Mouse (Mus musculus): ENCODE data around the gene Ptn. TPM values are rescaled to one million over a fixed set of nuclear protein-coding genes. Genes with fewer than 3 reads are reported as not detected.

The Ptn gene
- polyA plus RNA-seq, 1 experiment, result 0.75 TPM

DNA sequence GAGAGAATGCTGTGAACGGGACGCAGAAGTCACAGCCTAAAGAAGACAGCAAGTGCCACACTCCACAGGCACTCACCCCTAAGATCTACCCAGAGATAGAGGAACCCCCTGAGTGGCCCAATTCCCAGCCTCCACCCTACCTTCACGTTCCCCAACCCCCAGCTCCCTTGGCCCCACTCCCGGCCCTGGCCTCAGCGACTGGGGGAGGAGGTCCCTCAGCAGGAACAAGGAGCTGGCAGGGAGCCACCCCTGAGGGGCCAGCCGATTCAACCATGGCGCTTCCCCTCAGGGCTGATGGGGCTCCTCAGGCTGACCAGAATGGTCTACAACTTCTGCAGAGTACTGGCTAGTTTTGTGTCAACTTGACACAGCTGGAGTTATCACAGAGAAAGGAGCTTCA, 81.9 kb downstream of the Ptn start:
- TF ChIP-seq EP300 (IDR thresholded peaks at IDR 0.05; ENCODE audit: insufficient read depth, low read depth, low read length) (no peak), CTCF (IDR thresholded peaks at IDR 0.05; ENCODE audit: low read depth, low read length) (no peak), POLR2A (IDR thresholded peaks at IDR 0.05; ENCODE audit: insufficient read depth, low read length) (no peak)
- H3K9ac ChIP-seq (ENCODE audit: low read depth, poor library complexity, severe bottlenecking), result no peak overlapping the region
- H3K9me3 ChIP-seq (replicated peaks; ENCODE audit: control insufficient read depth, insufficient read depth, low read length, poor library complexity, severe bottlenecking), result peaks cover 7% of the 10 kb centered on the region
- no peaks in the 10 kb centered on the region for H3K4me1 ChIP-seq (ENCODE audit: control insufficient read depth, insufficient read depth, low read length)
- H3K27me3 ChIP-seq (ENCODE audit: control insufficient read depth, insufficient read depth, low read length, poor library complexity, severe bottlenecking), result no peaks in the 10 kb centered on the region
- H3K27ac ChIP-seq (ENCODE audit: insufficient read depth, low read length), result no peak overlapping the region
- H3K36me3 ChIP-seq (ENCODE audit: control insufficient read depth, insufficient read depth, low read length, poor library complexity, severe bottlenecking), result no peaks in the 10 kb centered on the region
- no peak overlapping the region for H3K4me3 ChIP-seq (ENCODE audit: low read depth, low read length)

DNA sequence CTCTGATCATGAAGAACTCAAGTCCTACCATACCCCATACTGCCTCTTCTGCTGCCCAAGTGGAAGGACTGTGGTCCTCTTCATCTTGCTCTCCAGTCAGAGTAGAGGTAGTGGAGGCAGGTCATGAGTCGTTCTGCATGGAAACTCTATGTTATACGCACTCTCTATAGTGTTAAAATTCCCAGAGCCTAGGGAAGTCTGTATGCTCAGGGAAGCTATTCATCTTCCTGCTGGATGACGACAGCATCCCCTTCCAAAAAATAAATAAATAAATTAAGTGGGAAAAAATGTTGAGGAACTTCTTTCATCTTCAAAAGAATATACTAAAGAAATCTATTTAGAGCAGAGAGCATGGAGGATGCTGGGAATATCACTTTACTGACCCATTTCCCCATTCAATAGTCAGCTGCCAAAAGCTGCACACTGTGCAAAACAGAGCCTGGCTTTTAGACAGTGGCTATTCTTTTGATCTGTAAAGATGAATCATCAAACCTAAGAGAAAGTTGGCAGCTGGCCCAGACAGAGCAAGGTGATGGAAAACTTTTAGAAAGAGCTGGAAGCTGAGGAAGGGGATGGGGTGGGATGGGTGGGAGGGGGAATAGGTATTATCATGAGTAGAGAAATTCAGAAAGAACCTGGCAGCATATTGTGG, 84.4 kb downstream of the Ptn start:
- Histone ChIP-seq H3K4me1 (ENCODE audit: control insufficient read depth, insufficient read depth, low read length) (no peaks in the 10 kb centered on the region), H3K9me3 (replicated peaks; ENCODE audit: control insufficient read depth, insufficient read depth, low read length, poor library complexity, severe bottlenecking) (peaks cover 7% of the 10 kb centered on the region), H3K9ac (ENCODE audit: low read depth, poor library complexity, severe bottlenecking) (no peak overlapping the region), H3K4me3 (ENCODE audit: low read depth, low read length) (no peak overlapping the region), H3K27me3 (ENCODE audit: control insufficient read depth, insufficient read depth, low read length, poor library complexity, severe bottlenecking) (no peaks in the 10 kb centered on the region), H3K36me3 (ENCODE audit: control insufficient read depth, insufficient read depth, low read length, poor library complexity, severe bottlenecking) (no peaks in the 10 kb centered on the region), H3K27ac (ENCODE audit: insufficient read depth, low read length) (no peak overlapping the region)
- TF ChIP-seq POLR2A (IDR thresholded peaks at IDR 0.05; ENCODE audit: insufficient read depth, low read length), result no peak
- TF ChIP-seq EP300 (IDR thresholded peaks at IDR 0.05; ENCODE audit: insufficient read depth, low read depth, low read length), result no peak

DNA sequence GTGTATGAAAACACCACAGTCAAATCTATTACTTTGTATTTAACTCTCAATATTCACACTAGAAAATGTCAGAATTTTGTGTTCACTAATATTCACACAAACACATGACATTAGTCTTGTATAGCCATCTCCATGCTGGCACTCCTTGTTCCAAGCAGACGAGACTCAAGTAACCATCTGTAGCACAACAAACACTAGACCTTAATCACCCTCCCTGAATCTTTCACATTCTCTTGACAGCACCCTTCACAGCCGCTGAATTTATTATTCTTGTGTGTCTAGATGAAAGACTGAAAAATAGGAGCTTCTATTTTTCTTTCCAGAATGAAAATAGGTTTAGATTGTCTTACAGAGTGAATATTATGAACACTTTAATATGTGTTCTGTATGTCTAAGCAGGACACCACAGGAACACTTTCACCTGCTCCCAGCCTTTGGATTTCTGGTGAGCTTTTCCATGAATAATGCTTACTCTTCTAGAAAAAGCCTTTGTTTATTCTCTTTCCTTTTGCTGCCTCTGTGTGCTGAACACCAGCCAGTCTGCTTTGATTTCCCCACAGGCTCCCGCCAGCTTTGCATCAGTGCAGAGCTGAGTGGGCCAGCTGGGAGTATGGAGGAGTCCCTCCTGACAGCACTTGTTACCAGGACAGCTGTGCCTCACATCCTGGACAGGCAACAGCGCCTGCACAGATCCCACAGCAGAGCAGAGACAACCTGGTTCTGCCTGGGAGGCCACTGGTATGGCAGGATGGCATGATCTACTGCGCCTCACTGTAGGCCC, 87.1 kb downstream of the Ptn start:
- no peak overlapping the region for H3K9ac ChIP-seq (ENCODE audit: low read depth, poor library complexity, severe bottlenecking)
- H3K9me3 ChIP-seq (replicated peaks; ENCODE audit: control insufficient read depth, insufficient read depth, low read length, poor library complexity, severe bottlenecking), result peaks cover 2% of the 10 kb centered on the region; the same call in 1 of the 2 replicates
- no peak for TF ChIP-seq POLR2A (IDR thresholded peaks at IDR 0.05; ENCODE audit: insufficient read depth, low read length)
- no peak for TF ChIP-seq CTCF (IDR thresholded peaks at IDR 0.05; ENCODE audit: low read depth, low read length)
- TF ChIP-seq EP300 (IDR thresholded peaks at IDR 0.05; ENCODE audit: insufficient read depth, low read depth, low read length), result no peak
- no peaks in the 10 kb centered on the region for H3K36me3 ChIP-seq (ENCODE audit: control insufficient read depth, insufficient read depth, low read length, poor library complexity, severe bottlenecking)
- H3K4me3 ChIP-seq (ENCODE audit: low read depth, low read length), result no peak overlapping the region
- no peak overlapping the region for H3K27ac ChIP-seq (ENCODE audit: insufficient read depth, low read length)
- no peaks in the 10 kb centered on the region for H3K27me3 ChIP-seq (ENCODE audit: control insufficient read depth, insufficient read depth, low read length, poor library complexity, severe bottlenecking)
- H3K4me1 ChIP-seq (ENCODE audit: control insufficient read depth, insufficient read depth, low read length), result no peaks in the 10 kb centered on the region

DNA sequence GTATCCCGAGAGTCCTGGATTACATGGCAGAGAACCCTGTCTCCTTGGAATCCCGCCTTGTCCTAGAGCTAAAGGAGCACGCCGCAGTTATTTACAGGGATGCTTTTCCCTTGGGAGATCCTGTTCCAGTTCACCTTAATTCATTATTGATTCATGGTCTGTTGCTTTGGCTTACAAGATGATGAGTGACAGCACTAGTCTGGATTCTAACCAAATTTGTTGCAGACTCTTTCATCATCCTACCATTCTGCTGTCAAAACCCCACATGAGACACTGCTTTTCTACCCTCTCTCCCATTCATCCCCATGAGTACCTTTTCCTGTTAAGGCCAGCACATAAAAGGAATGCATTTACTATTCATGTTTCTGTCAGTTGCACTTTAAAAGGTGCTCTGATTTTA, 96.7 kb downstream of the Ptn start:
- no peaks in the 10 kb centered on the region for H3K36me3 ChIP-seq (ENCODE audit: control insufficient read depth, insufficient read depth, low read length, poor library complexity, severe bottlenecking)

DNA sequence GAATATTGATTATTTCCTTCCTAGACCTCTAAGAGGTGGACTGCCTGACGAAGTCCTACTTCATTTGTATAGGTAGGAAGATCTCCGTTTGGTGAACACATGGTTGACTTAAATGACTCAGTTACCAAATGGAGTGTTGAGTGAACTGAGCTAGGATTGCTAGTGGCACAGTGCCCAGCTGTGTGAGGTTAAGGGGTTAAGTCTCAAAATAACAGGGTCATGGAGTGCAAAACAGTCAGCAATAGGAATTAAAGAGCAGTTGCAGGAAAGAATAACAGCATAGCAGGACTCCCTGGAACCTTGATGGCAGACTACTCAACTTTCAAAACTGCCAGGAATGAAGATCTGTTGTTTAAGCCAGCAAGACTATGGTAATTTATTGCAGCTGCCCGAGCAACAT, 114.5 kb downstream of the Ptn start:
- no peak overlapping the region for H3K9ac ChIP-seq (ENCODE audit: low read depth, poor library complexity, severe bottlenecking)
- H3K27me3 ChIP-seq (ENCODE audit: control insufficient read depth, insufficient read depth, low read length, poor library complexity, severe bottlenecking), result no peaks in the 10 kb centered on the region

More for the DNA sequence above, 96.7 kb downstream of the Ptn start:
- Histone ChIP-seq H3K27ac (ENCODE audit: insufficient read depth, low read length) (no peak overlapping the region), H3K4me3 (ENCODE audit: low read depth, low read length) (no peak overlapping the region), H3K4me1 (ENCODE audit: control insufficient read depth, insufficient read depth, low read length) (no peaks in the 10 kb centered on the region), H3K27me3 (ENCODE audit: control insufficient read depth, insufficient read depth, low read length, poor library complexity, severe bottlenecking) (no peaks in the 10 kb centered on the region), H3K9ac (ENCODE audit: low read depth, poor library complexity, severe bottlenecking) (no peak overlapping the region), H3K9me3 (replicated peaks; ENCODE audit: control insufficient read depth, insufficient read depth, low read length, poor library complexity, severe bottlenecking) (no peaks in the 10 kb centered on the region)
- TF ChIP-seq POLR2A (IDR thresholded peaks at IDR 0.05; ENCODE audit: insufficient read depth, low read length) (no peak), CTCF (IDR thresholded peaks at IDR 0.05; ENCODE audit: low read depth, low read length) (no peak), EP300 (IDR thresholded peaks at IDR 0.05; ENCODE audit: insufficient read depth, low read depth, low read length) (no peak)

DNA sequence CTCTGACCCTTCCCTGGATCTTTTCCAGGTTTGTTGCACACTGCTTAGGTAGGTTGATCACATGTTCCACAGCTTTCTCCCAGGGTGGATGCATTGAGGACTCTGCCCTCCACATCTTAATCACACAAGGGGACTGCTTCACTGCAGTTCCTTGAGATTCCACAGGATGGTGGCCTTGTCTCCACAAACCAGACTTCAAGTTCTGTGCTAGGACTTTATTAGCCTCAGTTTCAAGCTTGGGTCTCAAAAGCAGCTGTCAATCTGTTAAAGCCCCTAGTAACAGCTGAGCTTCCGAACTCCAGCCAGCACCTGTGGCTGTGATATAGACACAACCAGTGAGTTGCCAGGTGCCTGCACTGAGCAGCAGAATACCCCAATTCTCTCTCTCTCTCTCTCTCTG, 118.5 kb downstream of the Ptn start:
- Histone ChIP-seq H3K27me3 (ENCODE audit: control insufficient read depth, insufficient read depth, low read length, poor library complexity, severe bottlenecking) (no peaks in the 10 kb centered on the region), H3K9ac (ENCODE audit: low read depth, poor library complexity, severe bottlenecking) (no peak overlapping the region), H3K36me3 (ENCODE audit: control insufficient read depth, insufficient read depth, low read length, poor library complexity, severe bottlenecking) (no peaks in the 10 kb centered on the region), H3K27ac (ENCODE audit: insufficient read depth, low read length) (no peak overlapping the region), H3K4me1 (ENCODE audit: control insufficient read depth, insufficient read depth, low read length) (no peaks in the 10 kb centered on the region), H3K9me3 (replicated peaks; ENCODE audit: control insufficient read depth, insufficient read depth, low read length, poor library complexity, severe bottlenecking) (no peaks in the 10 kb centered on the region), H3K4me3 (ENCODE audit: low read depth, low read length) (no peak overlapping the region)
- TF ChIP-seq CTCF (IDR thresholded peaks at IDR 0.05; ENCODE audit: low read depth, low read length), result no peak
- no peak for TF ChIP-seq POLR2A (IDR thresholded peaks at IDR 0.05; ENCODE audit: insufficient read depth, low read length)
- no peak for TF ChIP-seq EP300 (IDR thresholded peaks at IDR 0.05; ENCODE audit: insufficient read depth, low read depth, low read length)

More for the DNA sequence above, 114.5 kb downstream of the Ptn start:
- Histone ChIP-seq H3K4me3 (ENCODE audit: low read depth, low read length) (no peak overlapping the region), H3K9me3 (replicated peaks; ENCODE audit: control insufficient read depth, insufficient read depth, low read length, poor library complexity, severe bottlenecking) (no peaks in the 10 kb centered on the region), H3K27ac (ENCODE audit: insufficient read depth, low read length) (no peak overlapping the region), H3K4me1 (ENCODE audit: control insufficient read depth, insufficient read depth, low read length) (no peaks in the 10 kb centered on the region), H3K36me3 (ENCODE audit: control insufficient read depth, insufficient read depth, low read length, poor library complexity, severe bottlenecking) (no peaks in the 10 kb centered on the region)
- TF ChIP-seq POLR2A (IDR thresholded peaks at IDR 0.05; ENCODE audit: insufficient read depth, low read length), result no peak
- TF ChIP-seq CTCF (IDR thresholded peaks at IDR 0.05; ENCODE audit: low read depth, low read length), result no peak
- TF ChIP-seq EP300 (IDR thresholded peaks at IDR 0.05; ENCODE audit: insufficient read depth, low read depth, low read length), result no peak
